ENCODE assay signal across 8 mouse cellular contexts in genomic region chr7:29306619-29307018, GRCm38 (mm10). TPM values are rescaled to one million over a fixed set of nuclear protein-coding genes. Genes with fewer than 3 reads are reported as not detected.
DNase-seq lines count a peak whose midpoint lies in the region; ATAC-seq and TF ChIP-seq lines count a peak whose summit lies in the region.

No protein-coding gene starts in this region.

- TF ChIP-seq CTCF in MEL (IDR thresholded peaks at IDR 0.05 in 2 of 3, conservative IDR thresholded peaks at IDR 0.05 in 1 of 3; ENCODE audit: control insufficient read depth in 1 of 3, insufficient read depth in 1 of 3, low read depth in 2 of 3, low read length in 3 of 3, poor library complexity in 1 of 3, severe bottlenecking in 1 of 3) = peak; percentile 38 to 68 (median 53); a peak in 5 of 6 replicates

- WGBS in embryonic facial prominence, embryonic 10.5 days = 25% methylated on average over 7 of the region's 7 CpGs
- 22% methylated on average over 7 of the region's 7 CpGs for WGBS in limb, embryonic 10.5 days
- WGBS in neural tube, embryonic 14.5 days = 15% methylated on average over 7 of the region's 7 CpGs

- no peak for TF ChIP-seq POLR2A in MEL (IDR thresholded peaks at IDR 0.05; ENCODE audit: control insufficient read depth in 1 of 2, insufficient read depth in 1 of 2, low read depth in 1 of 2, low read length in 2 of 2, poor library complexity in 1 of 2)

- DNase-seq in layer of hippocampus, postnatal 10 days (ENCODE audit: low spot score in 2 of 2) = peak; percentile 46 to 68
- DNase-seq in layer of hippocampus, postnatal 14 days (ENCODE audit: low spot score in 2 of 2) = no peak
- peak; percentile 91 for DNase-seq in MEL (ENCODE audit: low read depth, low spot score)
- peak; percentile 65 for DNase-seq in embryonic facial prominence, embryonic 10.5 days (ENCODE audit: low spot score)
- DNase-seq in limb, embryonic 10.5 days (ENCODE audit: low spot score) = peak; percentile 60
- no peak for DNase-seq in spleen, postnatal 4 days (ENCODE audit: low spot score in 2 of 2)
- no peak for DNase-seq in right cerebral cortex, postnatal 36 days (ENCODE audit: low spot score in 2 of 2)

- H3K9me3 ChIP-seq in MEL (replicated peaks; ENCODE audit: insufficient read depth, low read length) = no peaks in the 10 kb centered on the region
- H3K9me3 ChIP-seq in embryonic facial prominence, embryonic 10.5 days = no peaks in the 10 kb centered on the region
- H3K9me3 ChIP-seq in limb, embryonic 10.5 days (replicated peaks) = no peaks in the 10 kb centered on the region
- no peaks in the 10 kb centered on the region for H3K9me3 ChIP-seq in neural tube, embryonic 14.5 days (ENCODE audit: control insufficient read depth, low read length)

- H3K4me3 ChIP-seq in MEL (ENCODE audit: control insufficient read depth in 1 of 2, insufficient read depth in 1 of 2, low read depth in 2 of 2, low read length in 2 of 2) = peak overlapping the region; percentile 73 to 81
- H3K4me3 ChIP-seq in embryonic facial prominence, embryonic 10.5 days = peak overlapping the region; percentile 84; the same call in 1 of the 2 replicates
- H3K4me3 ChIP-seq in limb, embryonic 10.5 days = 0 out of 2 replicates have a peak overlapping the region, but pooled peaks have one; percentile 10
- peak overlapping the region; percentile 72 for H3K4me3 ChIP-seq in neural tube, embryonic 14.5 days (ENCODE audit: low read depth, low read length)

- peak overlapping the region; percentile 95 for H3K4me2 ChIP-seq in neural tube, embryonic 14.5 days (ENCODE audit: low read depth, low read length)

- peak overlapping the region; percentile 70 for H3K9ac ChIP-seq in MEL (ENCODE audit: control insufficient read depth, low read depth, low read length, poor library complexity, severe bottlenecking)
- 0 out of 2 replicates have a peak overlapping the region, but pooled peaks have one; percentile 5 for H3K9ac ChIP-seq in neural tube, embryonic 14.5 days (replicated peaks; ENCODE audit: low read depth, low read length)

- no peak for ATAC-seq in neural tube, embryonic 14.5 days (ENCODE audit: low read depth)

- peak overlapping the region; percentile 68; the same call in 1 of the 2 replicates for H3K27ac ChIP-seq in MEL (ENCODE audit: control insufficient read depth, low read depth, low read length)
- H3K27ac ChIP-seq in embryonic facial prominence, embryonic 10.5 days (replicated peaks) = peak overlapping the region; percentile 54; the same call in 1 of the 2 replicates
- H3K27ac ChIP-seq in limb, embryonic 10.5 days = no peak overlapping the region
- H3K27ac ChIP-seq in neural tube, embryonic 14.5 days (ENCODE audit: low read depth, low read length) = no peak overlapping the region

- no peak for TF ChIP-seq EP300 in MEL (IDR thresholded peaks at IDR 0.05; ENCODE audit: low read depth in 1 of 2, low read length in 2 of 2)

- H3K27me3 ChIP-seq in MEL (ENCODE audit: control insufficient read depth in 1 of 2, insufficient read depth in 2 of 2, low read length in 2 of 2) = no peaks in the 10 kb centered on the region
- peaks cover 81% of the 10 kb centered on the region for H3K27me3 ChIP-seq in embryonic facial prominence, embryonic 10.5 days (replicated peaks; ENCODE audit: low read depth, poor library complexity, severe bottlenecking)
- H3K27me3 ChIP-seq in limb, embryonic 10.5 days (ENCODE audit: low read depth, poor library complexity, severe bottlenecking) = peaks cover 28% of the 10 kb centered on the region
- H3K27me3 ChIP-seq in neural tube, embryonic 14.5 days (ENCODE audit: control insufficient read depth, insufficient read depth, low read length) = no peaks in the 10 kb centered on the region

- peaks cover 8 to 11% of the 10 kb centered on the region in 2 experiments for H3K4me1 ChIP-seq in MEL (ENCODE audit: control insufficient read depth in 1 of 2, insufficient read depth in 2 of 2, low read length in 2 of 2)
- H3K4me1 ChIP-seq in embryonic facial prominence, embryonic 10.5 days = peaks cover 65% of the 10 kb centered on the region
- peaks cover 60% of the 10 kb centered on the region for H3K4me1 ChIP-seq in limb, embryonic 10.5 days
- H3K4me1 ChIP-seq in neural tube, embryonic 14.5 days (ENCODE audit: control insufficient read depth, insufficient read depth, low read length) = peaks cover 36% of the 10 kb centered on the region

- no peaks in the 10 kb centered on the region; the same call in none of the 2 replicates for H3K79me2 ChIP-seq in MEL (ENCODE audit: control insufficient read depth, insufficient read depth, low read length, poor library complexity)

- TF ChIP-seq RAD21 in MEL (IDR thresholded peaks at IDR 0.05; ENCODE audit: low read depth, low read length) = peak; percentile 17

- peaks cover 0 to 8% of the 10 kb centered on the region in 2 experiments; a peak in 2 of 4 replicates for H3K36me3 ChIP-seq in MEL (ENCODE audit: control insufficient read depth in 1 of 2, insufficient read depth in 2 of 2, low read length in 2 of 2)
- H3K36me3 ChIP-seq in embryonic facial prominence, embryonic 10.5 days (replicated peaks) = peaks cover 9% of the 10 kb centered on the region
- H3K36me3 ChIP-seq in limb, embryonic 10.5 days = peaks cover 11% of the 10 kb centered on the region
- peaks cover 6% of the 10 kb centered on the region; the same call in 1 of the 2 replicates for H3K36me3 ChIP-seq in neural tube, embryonic 14.5 days (ENCODE audit: control insufficient read depth, insufficient read depth, low read length)

TF ChIP-seq in MEL, 35 proteins besides CTCF, POLR2A, EP300 and RAD21 (continues in another document):
- 0 out of 2 replicates have a peak, but pooled peaks have one; percentile 5 for TF ChIP-seq GATA1 (IDR thresholded peaks at IDR 0.05; ENCODE audit: low read depth, low read length)
- TF ChIP-seq SMC3 (IDR thresholded peaks at IDR 0.05; ENCODE audit: low read depth, low read length) = peak; percentile 41; the same call in 1 of the 2 replicates
- TF ChIP-seq ELF1 (IDR thresholded peaks at IDR 0.05; ENCODE audit: low read depth, low read length) = no peak
- no peak for TF ChIP-seq CHD2 (IDR thresholded peaks at IDR 0.05; ENCODE audit: low read length)
- TF ChIP-seq MYC (IDR thresholded peaks at IDR 0.05; ENCODE audit: low read depth, low read length) = no peak
- TF ChIP-seq MYB (IDR thresholded peaks at IDR 0.05; ENCODE audit: low read depth, low read length) = no peak
- no peak for TF ChIP-seq UBTF (IDR thresholded peaks at IDR 0.05; ENCODE audit: borderline replicate concordance, insufficient read depth, low read depth, low read length)
- peak; percentile 52 for TF ChIP-seq HCFC1 (IDR thresholded peaks at IDR 0.05; ENCODE audit: low read depth, low read length)
- no peak for TF ChIP-seq TCF12 (IDR thresholded peaks at IDR 0.05; ENCODE audit: low read depth, low read length)
- no peak for TF ChIP-seq MEF2A (IDR thresholded peaks at IDR 0.05; ENCODE audit: extremely low read depth, insufficient replicate concordance, low read depth, low read length, poor library complexity, severe bottlenecking)
- peak; percentile 43; the same call in 1 of the 2 replicates for TF ChIP-seq ZNF384 (IDR thresholded peaks at IDR 0.05; ENCODE audit: low read depth, low read length)
- TF ChIP-seq NELFE (IDR thresholded peaks at IDR 0.05; ENCODE audit: low read depth, low read length) = no peak

RNA-seq across cellular contexts. Expression of gene Dpf1, which starts 2.9 kb away (rescaled TPM):
- 100 to 1,000 TPM; 129 to 138 TPM for total RNA-seq in layer of hippocampus, postnatal 10 days (2021)
- total RNA-seq in layer of hippocampus, postnatal 14 days (2021) = 100 to 1,000 TPM in 1 of 2 experiments, 10 to 100 TPM in 1; 96.1 to 111 TPM
- total RNA-seq in MEL (2012; rRNA removed) = 8.4 and 10.2 TPM in 2 replicates
- polyA plus RNA-seq in MEL (2012; ENCODE audit: insufficient read depth in 1 of 2, insufficient read length in 2 of 2, low read depth in 1 of 2, low replicate concordance in 2 of 2, missing spikeins in 1 of 2) = 10 to 100 TPM in 1 of 2 experiments, not detected in 1; 17.3 TPM
- polyA plus RNA-seq in embryonic facial prominence, embryonic 10.5 days (2016; fragmentation: Nextera tagmentation; extraction: Ambion mirVana) = 24.8 and 28.9 TPM in 2 replicates
- 24.0 and 32.9 TPM in 2 replicates for polyA plus RNA-seq in limb, embryonic 10.5 days (2016; fragmentation: Nextera tagmentation; extraction: Ambion mirVana)
- polyA plus RNA-seq in neural tube, embryonic 14.5 days (2014; fragmentation: Nextera tagmentation; extraction: Ambion mirVana) = 190 and 228 TPM in 2 replicates

RNA-seq across cellular contexts. Expression of gene Ppp1r14a, which starts 17.5 kb away (rescaled TPM):
- total RNA-seq in layer of hippocampus, postnatal 10 days (2021) = 1 to 10 TPM; 2.0 to 3.2 TPM
- 10 to 100 TPM; 10.8 to 11.0 TPM for total RNA-seq in layer of hippocampus, postnatal 14 days (2021)
- 3.8 and 3.9 TPM in 2 replicates for total RNA-seq in MEL (2012; rRNA removed)
- polyA plus RNA-seq in MEL (2012; ENCODE audit: insufficient read depth in 1 of 2, insufficient read length in 2 of 2, low read depth in 1 of 2, low replicate concordance in 2 of 2, missing spikeins in 1 of 2) = 1 to 10 TPM in 1 of 2 experiments, not detected in 1; 7.1 TPM
- 29.7 and 30.5 TPM in 2 replicates for polyA plus RNA-seq in embryonic facial prominence, embryonic 10.5 days (2016; fragmentation: Nextera tagmentation; extraction: Ambion mirVana)
- polyA plus RNA-seq in limb, embryonic 10.5 days (2016; fragmentation: Nextera tagmentation; extraction: Ambion mirVana) = 5.4 and 6.1 TPM in 2 replicates
- polyA plus RNA-seq in neural tube, embryonic 14.5 days (2014; fragmentation: Nextera tagmentation; extraction: Ambion mirVana) = 1.8 and 3.6 TPM in 2 replicates

RNA-seq across cellular contexts. Expression of gene Spint2, which starts 24.9 kb away (rescaled TPM):
- total RNA-seq in layer of hippocampus, postnatal 10 days (2021) = 10 to 100 TPM; 25.3 to 31.0 TPM
- 10 to 100 TPM; 16.0 to 27.0 TPM for total RNA-seq in layer of hippocampus, postnatal 14 days (2021)
- 71.9 and 78.1 TPM in 2 replicates for total RNA-seq in MEL (2012; rRNA removed)
- polyA plus RNA-seq in MEL (2012; ENCODE audit: insufficient read depth in 1 of 2, insufficient read length in 2 of 2, low read depth in 1 of 2, low replicate concordance in 2 of 2, missing spikeins in 1 of 2) = 100 to 1,000 TPM in 1 of 2 experiments, not detected in 1; 131 TPM
- 75.5 and 79.3 TPM in 2 replicates for polyA plus RNA-seq in embryonic facial prominence, embryonic 10.5 days (2016; fragmentation: Nextera tagmentation; extraction: Ambion mirVana)
- 58.8 and 71.8 TPM in 2 replicates for polyA plus RNA-seq in limb, embryonic 10.5 days (2016; fragmentation: Nextera tagmentation; extraction: Ambion mirVana)
- polyA plus RNA-seq in neural tube, embryonic 14.5 days (2014; fragmentation: Nextera tagmentation; extraction: Ambion mirVana) = 46.9 and 62.4 TPM in 2 replicates

RNA-seq across cellular contexts. Expression of gene 2200002D01Rik, which starts 58.4 kb away (rescaled TPM):
- under 1 TPM in 1 of 2 experiments, not detected in 1; 0.29 TPM for total RNA-seq in layer of hippocampus, postnatal 10 days (2021)
- total RNA-seq in layer of hippocampus, postnatal 14 days (2021) = not detected
- 3.8 and 5.4 TPM in 2 replicates for total RNA-seq in MEL (2012; rRNA removed)
- polyA plus RNA-seq in MEL (2012; ENCODE audit: insufficient read depth in 1 of 2, insufficient read length in 2 of 2, low read depth in 1 of 2, low replicate concordance in 2 of 2, missing spikeins in 1 of 2) = under 1 TPM in 1 of 2 experiments, not detected in 1; 0.85 TPM
- 4.4 and 4.6 TPM in 2 replicates for polyA plus RNA-seq in embryonic facial prominence, embryonic 10.5 days (2016; fragmentation: Nextera tagmentation; extraction: Ambion mirVana)
- polyA plus RNA-seq in limb, embryonic 10.5 days (2016; fragmentation: Nextera tagmentation; extraction: Ambion mirVana) = 2.6 and 3.4 TPM in 2 replicates
- 0.50 and 0.75 TPM in 2 replicates for polyA plus RNA-seq in neural tube, embryonic 14.5 days (2014; fragmentation: Nextera tagmentation; extraction: Ambion mirVana)

Comparison
In these comparisons a context has a peak if more than half of its experiments do, and no peak if none do; other contexts are left out.
1. DNase-seq: peak in layer of hippocampus, postnatal 10 days (2 of 2), MEL (single experiment), embryonic facial prominence, embryonic 10.5 days (single experiment) and limb, embryonic 10.5 days (single experiment); none in layer of hippocampus, postnatal 14 days (0 of 2), spleen, postnatal 4 days (0 of 2) and right cerebral cortex, postnatal 36 days (0 of 2).
2. H3K27ac ChIP-seq: peak in MEL (single experiment) and embryonic facial prominence, embryonic 10.5 days (single experiment); none in limb, embryonic 10.5 days (single experiment) and neural tube, embryonic 14.5 days (single experiment).
3. H3K4me3 ChIP-seq: peak in every context shown above with its lines; median percentile 84 in embryonic facial prominence, embryonic 10.5 days; 77 in MEL; 72 in neural tube, embryonic 14.5 days; 10 in limb, embryonic 10.5 days.